Mouse (Mus musculus) naive thymus-derived CD4-positive, alpha-beta T cell, adult 2 months (primary cell): Measurements from ENCODE around the gene Strn4.

Experiments
- DNase-seq: peaks from one replicate; pipeline ENCODE4 v3.0.0-alpha.2; 2011; ENCODE audit warnings: low read depth

The Strn4 gene

GRCm38 (mm10) chr7:16810920-16811648, 4.6 kb upstream of the Strn4 start:
- no peak for DNase-seq

DNA sequence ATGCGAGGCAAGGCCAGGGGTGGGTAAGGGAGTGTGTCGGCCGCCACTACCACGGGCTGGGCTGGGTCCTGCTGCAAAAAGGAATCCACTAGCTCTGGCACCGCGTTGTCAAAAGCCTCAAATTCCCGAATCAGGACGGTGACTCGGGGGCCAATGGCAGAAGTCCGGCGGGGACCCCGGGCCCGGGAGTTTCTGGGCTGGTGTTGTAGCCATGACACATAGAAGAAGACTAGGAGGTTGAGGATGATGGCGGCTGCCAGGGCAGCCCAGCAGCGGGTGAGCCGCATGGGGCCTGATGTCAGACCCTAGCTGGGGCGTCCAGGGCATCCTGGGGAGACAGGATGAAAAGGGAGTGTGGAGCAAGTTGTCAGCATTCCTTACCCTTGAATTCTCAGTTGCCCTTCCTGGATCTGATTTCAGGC, 4.0 kb upstream of the Strn4 start:
- DNase-seq = no peak

DNA sequence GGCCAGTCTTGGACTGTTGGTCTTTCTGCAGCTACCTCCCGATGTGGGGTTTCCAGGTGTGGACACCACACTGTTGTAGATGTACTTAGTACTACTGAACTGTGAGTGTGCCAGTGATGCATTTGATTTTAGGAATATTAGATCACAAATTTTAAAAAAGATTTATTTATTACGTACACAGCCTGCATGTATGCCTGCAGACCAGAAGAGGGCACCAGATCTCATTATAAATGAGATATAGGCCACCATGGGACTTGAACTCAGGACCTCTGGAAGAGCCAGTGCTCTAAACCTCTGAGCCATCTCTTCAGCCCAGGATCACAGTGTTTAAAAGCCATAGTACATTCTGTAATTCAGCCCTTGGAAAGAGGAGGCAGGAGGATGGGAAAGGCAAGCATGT, 3.2 kb upstream of the Strn4 start:
- peak; percentile 52 for DNase-seq

DNA sequence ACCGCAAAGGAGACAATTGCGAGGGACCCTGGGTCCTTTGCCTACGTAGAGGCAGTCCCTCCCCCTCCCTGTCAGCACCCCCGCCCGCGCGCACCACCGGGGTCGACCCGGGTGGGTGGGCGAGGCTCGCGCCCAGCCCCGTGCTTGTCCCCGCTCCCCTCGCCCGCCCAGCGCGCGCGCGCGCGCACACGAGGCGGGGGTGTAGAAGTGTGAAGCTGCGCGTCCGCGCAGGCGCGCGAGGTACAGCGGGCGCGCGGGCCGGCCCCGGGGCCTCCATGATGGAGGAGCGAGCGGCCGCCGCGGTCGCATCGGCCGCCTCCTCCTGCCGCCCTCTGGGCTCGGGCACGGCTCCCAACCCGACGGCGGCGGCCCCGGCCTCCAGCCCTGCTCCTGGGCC, 387 bp downstream of the Strn4 start:
- DNase-seq = peak; percentile 85

DNA sequence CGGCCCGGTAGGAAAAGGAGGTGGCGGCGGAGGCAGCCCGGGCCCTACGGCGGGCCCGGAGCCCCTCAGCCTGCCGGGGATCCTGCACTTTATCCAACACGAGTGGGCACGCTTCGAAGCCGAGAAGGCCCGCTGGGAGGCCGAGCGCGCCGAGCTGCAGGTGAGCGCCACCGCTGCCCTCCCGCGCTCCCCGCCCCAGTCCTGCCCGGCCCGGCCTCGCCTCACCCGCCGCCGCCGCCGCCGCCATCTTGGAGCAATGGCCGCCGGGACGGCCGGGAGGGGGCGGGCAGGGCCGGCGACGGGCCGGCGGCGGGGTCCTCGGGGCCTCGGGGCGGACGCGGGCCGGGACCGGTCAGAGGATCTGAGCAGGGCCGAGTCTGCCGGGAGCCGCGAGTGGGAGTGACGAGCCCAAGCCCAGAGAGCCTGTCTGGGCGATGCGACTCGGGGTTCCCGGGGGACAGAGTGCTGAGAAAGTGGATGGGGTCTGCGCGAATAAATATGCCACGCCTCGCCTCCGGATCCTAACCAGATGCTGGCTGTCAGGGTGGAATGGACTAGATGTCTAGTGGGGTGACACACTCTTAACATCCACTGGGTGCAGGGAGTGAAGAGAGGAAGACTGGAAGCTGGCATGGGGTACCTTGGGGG, 910 bp downstream of the Strn4 start, which contains the start of gene Fkrp:
Fkrp (minus strand) TSS at position 258 of the 648 bp plus-strand sequence.
- DNase-seq = peak; percentile 38

DNA sequence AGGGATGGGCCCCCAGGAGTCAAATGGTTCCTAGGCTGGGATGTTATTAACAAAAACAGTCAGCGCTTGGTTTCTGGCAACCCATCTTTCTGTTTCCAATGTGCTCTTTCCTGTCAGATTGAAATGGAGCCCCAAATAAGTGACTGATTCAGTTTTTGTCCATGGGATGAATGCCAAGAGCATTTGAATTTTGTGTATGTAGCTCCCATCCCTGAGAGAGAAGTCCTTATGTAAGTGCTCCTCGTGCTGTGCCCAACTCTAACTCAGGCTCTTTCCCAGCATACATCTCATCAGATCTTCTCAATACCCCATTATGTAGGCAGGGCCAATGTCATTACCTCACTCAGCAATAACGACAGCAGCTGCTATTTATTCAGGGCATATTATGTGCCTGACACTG, 2.0 kb downstream of the Strn4 start:
- no peak for DNase-seq

DNA sequence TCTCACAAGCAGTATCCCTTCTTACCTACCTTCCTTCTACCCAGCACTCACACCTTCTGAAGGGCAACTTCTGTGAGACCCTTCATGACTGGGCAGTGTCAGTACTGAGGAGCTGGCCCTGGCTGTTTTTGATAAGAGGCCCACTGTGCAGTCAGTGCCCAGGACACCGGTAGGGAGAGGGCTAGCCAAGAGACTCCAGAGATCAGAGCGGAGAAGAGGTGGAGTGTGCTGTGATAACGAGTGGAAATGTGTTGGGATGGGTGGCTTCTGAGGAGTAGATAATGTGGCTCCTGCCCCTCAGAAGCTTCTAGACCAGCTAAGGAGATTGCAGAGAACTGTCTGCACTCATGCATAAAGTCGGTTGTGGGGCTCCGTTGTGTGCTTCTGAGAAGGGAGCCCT, 4.1 kb downstream of the Strn4 start:
- DNase-seq = no peak

DNA sequence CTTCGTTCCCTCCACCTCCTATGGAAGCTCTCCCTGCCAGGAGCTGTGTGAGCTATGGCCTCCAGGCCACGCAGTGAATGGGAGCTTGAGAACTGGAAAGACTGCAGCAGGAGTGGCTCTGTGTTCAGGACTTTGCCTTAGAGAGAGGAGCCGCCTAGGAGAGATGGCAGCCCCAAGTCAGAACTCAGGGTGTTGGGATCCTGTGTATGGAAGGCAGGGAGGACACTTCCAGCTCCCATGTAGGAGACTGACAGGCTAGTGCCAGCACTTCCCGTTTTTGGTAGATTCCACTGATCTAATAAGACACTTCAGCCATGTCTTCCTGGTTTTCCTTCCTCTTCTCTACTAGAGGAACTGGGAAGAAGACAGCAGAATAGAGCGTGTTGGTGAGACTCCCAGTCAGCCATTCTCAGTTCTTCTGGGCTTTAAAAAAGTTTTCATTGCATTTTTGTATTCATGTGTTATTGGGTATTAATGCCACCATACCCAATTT, 4.6 kb downstream of the Strn4 start:
- no peak for DNase-seq

DNA sequence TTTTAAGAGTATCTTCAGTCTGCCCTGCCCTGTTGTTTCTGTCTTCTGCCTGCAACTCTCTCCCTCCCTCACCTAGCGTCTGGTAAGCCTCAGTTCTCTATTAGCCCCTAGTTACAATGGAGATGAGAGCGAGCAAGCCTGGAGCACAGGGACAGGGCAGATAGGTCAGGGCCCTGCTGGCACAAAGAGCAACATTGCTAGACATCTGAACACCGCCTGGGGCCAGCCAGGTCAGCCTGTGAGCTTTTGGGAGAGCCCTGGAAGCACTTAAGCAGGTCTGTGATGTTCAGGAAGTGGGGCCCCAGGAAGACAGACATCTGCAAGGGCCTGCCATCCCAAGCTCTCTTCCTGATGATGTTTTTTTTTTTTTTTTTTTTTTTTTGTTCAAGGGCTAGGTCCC, 5.4 kb downstream of the Strn4 start:
- no peak for DNase-seq

GRCm38 (mm10) chr7:16821669-16822101, 6.0 kb downstream of the Strn4 start:
- DNase-seq = no peak

DNA sequence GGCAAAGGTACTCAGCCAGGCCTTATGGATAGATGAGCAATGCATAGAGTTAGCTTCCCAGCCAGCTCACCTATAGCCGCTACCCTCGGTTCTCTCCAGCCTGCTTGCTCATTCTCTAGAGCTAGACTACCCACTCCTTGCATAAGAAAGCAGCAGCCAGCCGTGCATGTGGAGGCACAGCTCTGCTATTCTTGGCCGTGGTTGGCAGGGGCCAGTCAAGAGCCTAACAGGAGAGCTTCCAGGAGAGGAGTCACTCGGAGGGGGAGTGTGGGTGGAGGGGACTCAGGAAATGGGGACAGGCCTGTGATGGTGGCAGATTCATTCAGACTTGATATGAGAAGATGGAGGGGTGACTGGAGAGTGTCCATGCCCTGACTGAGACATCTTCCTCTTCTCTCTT, 8.0 kb downstream of the Strn4 start:
- no peak for DNase-seq

DNA sequence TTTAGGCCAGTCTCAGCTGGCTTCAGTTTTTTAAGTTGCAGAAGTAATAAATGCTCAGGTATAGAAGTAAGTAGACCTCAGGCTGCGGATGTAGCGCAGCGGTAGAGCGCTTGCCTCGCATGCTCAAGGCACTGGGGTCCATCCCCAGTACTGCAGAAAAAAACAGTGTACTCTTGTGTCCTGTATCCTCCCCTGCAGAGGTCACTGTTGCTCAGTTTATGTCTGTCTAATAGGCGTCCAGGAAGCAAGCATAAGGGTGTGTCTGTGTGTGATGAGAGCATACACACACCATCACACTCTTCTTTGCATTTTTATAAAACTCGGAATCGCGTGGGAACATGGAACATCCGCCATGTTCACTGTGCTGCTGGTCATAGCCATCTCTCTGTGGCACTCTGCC, 10.1 kb downstream of the Strn4 start:
- peak; percentile 89 for DNase-seq

GRCm38 (mm10) chr7:16826571-16826970, 10.9 kb downstream of the Strn4 start:
- no peak for DNase-seq

DNA sequence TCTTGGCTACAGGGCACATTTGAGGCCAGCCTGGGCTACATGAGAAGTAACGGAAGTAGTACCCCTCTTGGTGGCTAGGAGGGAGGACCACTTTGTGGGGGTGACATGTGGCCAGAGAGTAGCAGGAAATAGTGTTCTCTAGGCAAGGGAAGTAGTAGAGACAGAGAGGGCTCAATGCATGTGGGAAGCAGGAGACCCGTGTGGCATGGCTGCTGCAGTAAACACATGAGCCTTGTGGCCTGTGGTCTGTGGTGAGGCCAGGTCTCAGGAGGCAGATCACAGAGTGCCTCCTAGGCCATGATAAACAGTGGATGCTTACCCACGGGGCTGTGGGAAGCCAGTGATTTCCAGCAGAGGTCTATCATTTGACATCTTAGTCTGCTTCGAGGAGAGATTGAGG, 11.6 kb downstream of the Strn4 start:
- DNase-seq = peak; percentile 68

GRCm38 (mm10) chr7:16830449-16830848, 14.8 kb downstream of the Strn4 start:
- no peak for DNase-seq

GRCm38 (mm10) chr7:16837916-16838803, 22.5 kb downstream of the Strn4 start:
- DNase-seq = no peak

GRCm38 (mm10) chr7:16838804-16839426, 23.2 kb downstream of the Strn4 start:
- no peak for DNase-seq

- no peak for DNase-seq
Measured at GRCm38 (mm10) chr7:16839427-16840108, 23.9 kb downstream of the Strn4 start.

- no peak for DNase-seq
Measured at GRCm38 (mm10) chr7:16840109-16840491, 24.4 kb downstream of the Strn4 start.

GRCm38 (mm10) chr7:16841078-16841477, 25.4 kb downstream of the Strn4 start:
- DNase-seq = no peak
